Mouse (Mus musculus) MEL (cell line): Measurements from ENCODE around the gene Cyp27b1.

ENCODE experiments used
- CTCF ChIP-seq, 3 experiments: IDR thresholded peaks in 2 of 3; conservative IDR thresholded peaks in 1 of 3; 2 replicates each; pipeline ENCODE4 v1.5.1; 2011 to 2012; ENCODE audit warnings: low read length in 3 of 3, low read depth in 2 of 3, mild to moderate bottlenecking in 2 of 3, improper control_type of control experiment in 1 of 3, inconsistent platforms in 1 of 3, mixed read lengths in 1 of 3, moderate library complexity in 1 of 3; ENCODE audit not compliant: control insufficient read depth in 1 of 3, insufficient read depth in 1 of 3, poor library complexity in 1 of 3, severe bottlenecking in 1 of 3
- EP300 ChIP-seq, 2 experiments: IDR thresholded peaks; 2 replicates each; pipeline ENCODE4 v1.6.1; 2011; ENCODE audit warnings: improper control_type of control experiment in 2 of 2, low read length in 2 of 2, low read depth in 1 of 2, mild to moderate bottlenecking in 1 of 2
- HCFC1 ChIP-seq: IDR thresholded peaks from 2 replicates; pipeline ENCODE4 v1.6.1; 2012; ENCODE audit warnings: low read depth, mild to moderate bottlenecking, inconsistent platforms, low read length, improper control_type of control experiment, moderate library complexity
- MAFK ChIP-seq: IDR thresholded peaks from 2 replicates; pipeline ENCODE4 v1.6.1; 2011; ENCODE audit warnings: low read depth, mild to moderate bottlenecking, low read length, improper control_type of control experiment, borderline replicate concordance
- POLR2A ChIP-seq, 2 experiments: IDR thresholded peaks; 2 replicates each; pipeline ENCODE4 v1.6.1; 2011 to 2012; ENCODE audit warnings: low read length in 2 of 2, mild to moderate bottlenecking in 2 of 2, control low read depth in 1 of 2, improper control_type of control experiment in 1 of 2, low read depth in 1 of 2, moderate library complexity in 1 of 2; ENCODE audit not compliant: control insufficient read depth in 1 of 2, insufficient read depth in 1 of 2, poor library complexity in 1 of 2

GRCm38 (mm10) chr10:127033301-127033741, 14.7 kb upstream of the Cyp27b1 start:
- TF ChIP-seq POLR2A (IDR thresholded peaks at IDR 0.05; ENCODE audit: control insufficient read depth in 1 of 2, insufficient read depth in 1 of 2, low read depth in 1 of 2, low read length in 2 of 2, poor library complexity in 1 of 2) (no peak), CTCF (IDR thresholded peaks at IDR 0.05 in 2 of 3, conservative IDR thresholded peaks at IDR 0.05 in 1 of 3; ENCODE audit: control insufficient read depth in 1 of 3, insufficient read depth in 1 of 3, low read depth in 2 of 3, low read length in 3 of 3, poor library complexity in 1 of 3, severe bottlenecking in 1 of 3) (no peak), HCFC1 (no peak), MAFK (no peak), EP300 (IDR thresholded peaks at IDR 0.05; ENCODE audit: low read depth in 1 of 2, low read length in 2 of 2) (no peak)
